Mouse (Mus musculus) stomach, postnatal 0 days (tissue): ENCODE measurements around the gene Otud4. TPM values are rescaled to one million over a fixed set of nuclear protein-coding genes. Genes with fewer than 3 reads are reported as not detected.

Experiments used
- ATAC-seq: fragments of 200-750 bp; cut with Nextera tagmentation; 2 replicates; pipeline ENCODE4 v1.8.0; 2017; ENCODE audit not compliant: low FRiP score, low TSS enrichment
- DNase-seq: peaks from one replicate; pipeline ENCODE4 v3.0.0-alpha.2; 2016; ENCODE audit warnings: low spot score
- H3K27ac ChIP-seq: fragments of 300-500 bp; sonication (generic); replicated peaks from 2 replicates; pipeline ENCODE4 v1.5.1; 2014; ENCODE audit warnings: mild to moderate bottlenecking, control low read depth
- H3K27me3 ChIP-seq: fragments of 300-500 bp; sonication (generic); 2 replicates; pipeline ENCODE4 v1.6.1; 2014; ENCODE audit warnings: low read length; ENCODE audit not compliant: control insufficient read depth, insufficient read depth
- H3K36me3 ChIP-seq: fragments of 300-500 bp; sonication (generic); 2 replicates; pipeline ENCODE4 v1.6.1; 2014; ENCODE audit warnings: low read length, mixed read lengths; ENCODE audit not compliant: control insufficient read depth, insufficient read depth
- H3K4me1 ChIP-seq: fragments of 300-500 bp; sonication (generic); replicated peaks from 2 replicates; pipeline ENCODE4 v1.6.1; 2014; ENCODE audit warnings: antibody characterized with exemption; ENCODE audit not compliant: control insufficient read depth, insufficient read depth
- H3K4me2 ChIP-seq: fragments of 300-500 bp; sonication (generic); replicated peaks from 2 replicates; pipeline ENCODE4 v1.6.1; 2014; ENCODE audit warnings: low read depth, mild to moderate bottlenecking, control low read depth, moderate library complexity
- H3K4me3 ChIP-seq: fragments of 300-500 bp; sonication (generic); 2 replicates; pipeline ENCODE4 v1.5.1; 2014; ENCODE audit warnings: low read depth, low read length, control low read depth
- H3K9ac ChIP-seq: fragments of 300-500 bp; sonication (generic); 2 replicates; pipeline ENCODE4 v1.6.1; 2014; ENCODE audit warnings: mild to moderate bottlenecking, low read length, control low read depth, mixed read lengths
- H3K9me3 ChIP-seq: fragments of 300-500 bp; sonication (generic); 2 replicates; pipeline ENCODE4 v1.6.1; 2016; ENCODE audit warnings: low read length; ENCODE audit not compliant: control insufficient read depth
- CTCF ChIP-seq: IDR thresholded peaks from 2 replicates; pipeline ENCODE4 v1.5.1; 2016; ENCODE audit warnings: antibody characterized with exemption, low read depth, mild to moderate bottlenecking, moderate library complexity
- EP300 ChIP-seq: optimal IDR thresholded peaks from 2 replicates; pipeline ENCODE3; 2016; ENCODE audit warnings: antibody characterized with exemption
- WGBS: fragments of 180-500 bp; shearing (Covaris S2); extraction: QIAGEN DNeasy Blood & Tissue Kit; methylation state at CpG from one replicate; pipeline ENCODE4 v1.1.7; 2014; 5-methylcytosine and 5-hydroxymethylcytosine counted together
- polyA plus RNA-seq: library from polyadenylated mRNA; unstranded; fragments of >200 nt; fragmentation: Nextera tagmentation; extraction: Ambion mirVana; gene quantifications from 2 replicates; pipeline ENCODE4 v1.2.1, GENCODE M21; 2015

Otud4 gene
- polyA plus RNA-seq, 1 experiment from 2014 or later, result 5.4 TPM

- Histone ChIP-seq H3K36me3 (no peaks in the 10 kb centered on the region), H3K9ac (no peak overlapping the region), H3K4me2 (no peak overlapping the region), H3K9me3 (no peaks in the 10 kb centered on the region), H3K27ac (no peak overlapping the region), H3K4me1 (no peaks in the 10 kb centered on the region), H3K27me3 (no peaks in the 10 kb centered on the region), H3K4me3 (no peak overlapping the region)
- ATAC-seq, result no peak
- no peak for DNase-seq
- TF ChIP-seq EP300 (no peak), CTCF (no peak)
Observed at GRCm38 (mm10) chr8:79610268-79610667, 29.1 kb upstream of the Otud4 start.

GRCm38 (mm10) chr8:79612298-79612697 is 27.1 kb upstream of the Otud4 start:
- no peak for DNase-seq
- no peak for ATAC-seq
- no peak overlapping the region for H3K4me2 ChIP-seq
- H3K27ac ChIP-seq, result no peak overlapping the region
- no peaks in the 10 kb centered on the region for H3K27me3 ChIP-seq
- 67% methylated on average over 6 of the region's 6 CpGs for WGBS
- no peaks in the 10 kb centered on the region for H3K9me3 ChIP-seq
- H3K4me1 ChIP-seq, result no peaks in the 10 kb centered on the region
- H3K9ac ChIP-seq, result no peak overlapping the region
- TF ChIP-seq EP300 (no peak), CTCF (no peak)
- H3K4me3 ChIP-seq, result no peak overlapping the region
- no peaks in the 10 kb centered on the region for H3K36me3 ChIP-seq

- Histone ChIP-seq H3K9ac (no peak overlapping the region), H3K9me3 (no peaks in the 10 kb centered on the region), H3K36me3 (no peaks in the 10 kb centered on the region), H3K27me3 (no peaks in the 10 kb centered on the region), H3K4me1 (no peaks in the 10 kb centered on the region), H3K4me3 (no peak overlapping the region), H3K27ac (no peak overlapping the region), H3K4me2 (no peak overlapping the region)
- ATAC-seq (0 out of 2 replicates have a peak, but pooled peaks have one; percentile 29), DNase-seq (no peak)
- WGBS, result 22% methylated on average over 5 of the region's 5 CpGs
- TF ChIP-seq CTCF (peak; percentile 40; the same call in 1 of the 2 replicates), EP300 (no peak)
Observed at GRCm38 (mm10) chr8:79612965-79613364, 26.5 kb upstream of the Otud4 start.

- H3K27ac ChIP-seq, result no peak overlapping the region
- no peaks in the 10 kb centered on the region for H3K36me3 ChIP-seq
- WGBS, result 63% methylated on average over 6 of the region's 6 CpGs
- no peaks in the 10 kb centered on the region for H3K9me3 ChIP-seq
- H3K4me2 ChIP-seq, result no peak overlapping the region
- H3K4me3 ChIP-seq, result no peak overlapping the region
- TF ChIP-seq CTCF, result no peak
- TF ChIP-seq EP300, result no peak
- DNase-seq (no peak), ATAC-seq (peak; percentile 51; the same call in 1 of the 2 replicates)
- no peak overlapping the region for H3K9ac ChIP-seq
- H3K27me3 ChIP-seq, result no peaks in the 10 kb centered on the region
- 0 out of 2 replicates have a peak, but pooled peaks cover 3% of the 10 kb centered on the region for H3K4me1 ChIP-seq
Observed at GRCm38 (mm10) chr8:79615741-79616350, 23.6 kb upstream of the Otud4 start.

- Histone ChIP-seq H3K27me3 (no peaks in the 10 kb centered on the region), H3K36me3 (no peaks in the 10 kb centered on the region), H3K4me3 (no peak overlapping the region), H3K27ac (no peak overlapping the region), H3K9me3 (no peaks in the 10 kb centered on the region), H3K4me1 (0 out of 2 replicates have a peak, but pooled peaks cover 3% of the 10 kb centered on the region), H3K9ac (no peak overlapping the region), H3K4me2 (no peak overlapping the region)
- TF ChIP-seq EP300 (no peak), CTCF (no peak)
- WGBS, result 49% methylated on average over 5 of the region's 5 CpGs
- no peak for ATAC-seq
- no peak for DNase-seq
Observed at GRCm38 (mm10) chr8:79618906-79619305, 20.5 kb upstream of the Otud4 start.

GRCm38 (mm10) chr8:79619353-79619752 is 20.1 kb upstream of the Otud4 start:
- no peak for ATAC-seq
- WGBS, result 67% methylated on average over 2 of the region's 2 CpGs
- H3K27ac ChIP-seq, result no peak overlapping the region

More at GRCm38 (mm10) chr8:79619353-79619752, 20.1 kb upstream of the Otud4 start:
- Histone ChIP-seq H3K9me3 (no peaks in the 10 kb centered on the region), H3K9ac (no peak overlapping the region), H3K4me2 (no peak overlapping the region), H3K27me3 (no peaks in the 10 kb centered on the region), H3K4me1 (0 out of 2 replicates have a peak, but pooled peaks cover 3% of the 10 kb centered on the region), H3K4me3 (no peak overlapping the region), H3K36me3 (no peaks in the 10 kb centered on the region)
- DNase-seq, result no peak
- TF ChIP-seq EP300 (no peak), CTCF (no peak)
